Mouse (Mus musculus) heart, embryonic 10.5 days (tissue): ENCODE measurements around the gene Irak2. TPM values are rescaled to one million over a fixed set of nuclear protein-coding genes. Genes with fewer than 3 reads are reported as not detected.
A peak's percentile ranks its signal among the peaks of the same experiment; 100 is the strongest.

ENCODE experiments used
- DNase-seq: peaks from one replicate; pipeline ENCODE4 v3.0.0-alpha.2; 2017; ENCODE audit warnings: low spot score
- H3K27ac ChIP-seq: fragments of 300-500 bp; sonication (generic); 2 replicates; pipeline ENCODE4 v1.5.1; 2016; ENCODE audit warnings: mild to moderate bottlenecking
- H3K27me3 ChIP-seq: fragments of 300-500 bp; sonication (generic); 2 replicates; pipeline ENCODE4 v1.6.1; 2016; ENCODE audit warnings: mild to moderate bottlenecking; ENCODE audit not compliant: poor library complexity, insufficient read depth, severe bottlenecking
- H3K36me3 ChIP-seq: fragments of 300-500 bp; sonication (generic); 2 replicates; pipeline ENCODE4 v1.6.1; 2016; ENCODE audit warnings: mild to moderate bottlenecking, moderate library complexity
- H3K4me1 ChIP-seq: fragments of 300-500 bp; sonication (generic); 2 replicates; pipeline ENCODE4 v1.6.1; 2016; ENCODE audit warnings: mild to moderate bottlenecking
- H3K4me3 ChIP-seq: fragments of 300-500 bp; sonication (generic); 2 replicates; pipeline ENCODE4 v1.5.1; 2016; ENCODE audit warnings: mild to moderate bottlenecking, moderate library complexity
- H3K9me3 ChIP-seq: fragments of 300-500 bp; sonication (generic); 2 replicates; pipeline ENCODE4 v1.6.1; 2016; ENCODE audit warnings: mild to moderate bottlenecking, moderate library complexity
- WGBS: fragments of 180-500 bp; shearing (Covaris S2); methylation state at CpG from one replicate; pipeline ENCODE4 v1.1.7; 2016; 5-methylcytosine and 5-hydroxymethylcytosine counted together
- microRNA-seq: library from miRNA; unstranded; fragments of <30 nt; microRNA quantifications from one replicate; pipeline ENCODE4, GENCODE M21; 2017
- polyA plus RNA-seq: library from polyadenylated mRNA; unstranded; fragments of >200 nt; fragmentation: Nextera tagmentation; extraction: Ambion mirVana; gene quantifications from 2 replicates; pipeline ENCODE4 v1.2.1, GENCODE M21; 2016

Gene Irak2
- polyA plus RNA-seq, 1 experiment from 2014 or later: 12.5 TPM

GRCm38 (mm10) chr6:113740236-113741217, 102.3 kb downstream of the Irak2 start, which contains the start of gene Sec13:
TSS of gene Sec13 (minus strand) at chr6:113740743.
- 7% methylated on average over 41 of the region's 41 CpGs for WGBS
- H3K27me3 ChIP-seq: no peaks in the 10 kb centered on the region
- H3K27ac ChIP-seq: peak within 1 kb of the TSS; percentile 90
- peaks cover 14% of the 10 kb centered on the region for H3K4me1 ChIP-seq
- no peaks in the 10 kb centered on the region for H3K9me3 ChIP-seq
- peaks cover 29% of the 10 kb centered on the region for H3K36me3 ChIP-seq
- peak within 1 kb of the TSS; percentile 88 for H3K4me3 ChIP-seq
- DNase-seq: peak; percentile 88

DNA sequence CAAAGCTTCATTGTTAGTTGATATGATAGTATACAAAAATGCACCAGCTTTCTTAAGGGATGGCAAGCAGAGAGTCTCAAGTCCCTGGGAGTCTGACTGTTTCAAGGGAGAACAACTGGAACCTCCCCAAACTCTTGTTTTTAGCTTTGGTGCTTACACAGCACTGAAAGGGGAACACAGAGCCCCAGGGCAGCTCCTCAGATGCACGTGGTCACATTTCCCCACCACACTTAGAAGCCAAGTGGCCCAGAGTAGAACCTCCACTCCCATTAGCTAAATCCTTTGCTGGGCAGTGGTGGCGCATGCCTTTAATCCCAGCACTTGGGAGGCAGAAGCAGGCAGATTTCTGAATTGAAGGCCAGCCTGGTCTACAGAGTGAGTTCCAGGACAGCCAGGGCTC, 103.2 kb downstream of the Irak2 start:
- WGBS: 63% methylated on average over 2 of the region's 2 CpGs

DNA sequence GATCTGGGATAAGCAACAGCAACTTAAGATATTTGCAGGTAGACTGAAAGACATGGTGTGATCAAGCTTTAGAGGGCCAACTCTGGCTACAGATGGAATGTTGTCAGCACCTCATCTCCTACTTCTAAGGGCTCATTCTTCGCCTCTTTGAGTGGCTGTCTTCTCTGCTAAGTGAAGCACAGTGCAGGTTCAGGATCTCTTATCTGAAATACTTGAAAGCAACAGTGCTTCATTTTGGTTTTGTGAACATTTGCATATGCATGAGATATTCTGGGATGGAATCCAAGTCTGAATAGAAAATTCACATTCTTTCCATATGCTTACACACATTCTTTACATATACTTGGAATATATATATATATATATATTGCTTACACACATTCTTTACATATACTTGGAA, 104.1 kb downstream of the Irak2 start:
- Histone ChIP-seq H3K9me3 (no peaks in the 10 kb centered on the region), H3K27ac (no peak overlapping the region), H3K4me3 (no peak overlapping the region), H3K4me1 (peaks cover 14% of the 10 kb centered on the region), H3K36me3 (peaks cover 12% of the 10 kb centered on the region), H3K27me3 (peaks cover 11% of the 10 kb centered on the region; the same call in 1 of the 2 replicates)
- WGBS: 58% methylated on average over 1 of the region's 1 CpGs
- DNase-seq: no peak

More for the DNA sequence above, 103.2 kb downstream of the Irak2 start:
- Histone ChIP-seq H3K9me3 (no peaks in the 10 kb centered on the region), H3K4me1 (peaks cover 14% of the 10 kb centered on the region), H3K36me3 (peaks cover 20% of the 10 kb centered on the region), H3K27ac (no peak overlapping the region), H3K27me3 (peaks cover 7% of the 10 kb centered on the region; the same call in 1 of the 2 replicates), H3K4me3 (no peak overlapping the region)
- no peak for DNase-seq

- WGBS: 39% methylated on average over 1 of the region's 1 CpGs
- Histone ChIP-seq H3K27me3 (peaks cover 17% of the 10 kb centered on the region), H3K27ac (no peak overlapping the region), H3K4me1 (peaks cover 14% of the 10 kb centered on the region), H3K9me3 (no peaks in the 10 kb centered on the region), H3K36me3 (peaks cover 4% of the 10 kb centered on the region; the same call in 1 of the 2 replicates), H3K4me3 (no peak overlapping the region)
- DNase-seq: no peak
Observed at GRCm38 (mm10) chr6:113743111-113743510, 104.8 kb downstream of the Irak2 start.

Small RNAs within 50 kb of the gene (microRNA-seq; reads per million reads assigned to microRNA genes)
- 1.8 reads per million for gene Mir7042

Other genes starting within 250 kb of the Irak2 start
- gene Ttll3, start 249.2 kb upstream of the Irak2 start, polyA plus RNA-seq: 2.0 and 2.5 TPM in 2 replicates
- 23.4 and 26.1 TPM in 2 replicates for gene Rpusd3, start 219.1 kb upstream of the Irak2 start, polyA plus RNA-seq
- 0.10 TPM in 1 of 2 replicates, not detected in the other for gene Cidec, start 202.7 kb upstream of the Irak2 start, polyA plus RNA-seq
- gene Jagn1, start 195.9 kb upstream of the Irak2 start, polyA plus RNA-seq: 79.5 and 89.1 TPM in 2 replicates
- 1.9 and 3.6 TPM in 2 replicates for gene Il17re, start 180.0 kb upstream of the Irak2 start, polyA plus RNA-seq
- gene Il17rc, start 167.0 kb upstream of the Irak2 start, polyA plus RNA-seq: 4.3 and 4.5 TPM in 2 replicates
- 42.1 and 57.8 TPM in 2 replicates for gene Creld1, start 155.2 kb upstream of the Irak2 start, polyA plus RNA-seq
- 0.32 and 0.41 TPM in 2 replicates for gene Prrt3, start 136.5 kb upstream of the Irak2 start, polyA plus RNA-seq
- gene Emc3, start 106.8 kb upstream of the Irak2 start, polyA plus RNA-seq: 88.0 and 90.2 TPM in 2 replicates
- gene Fancd2, start 106.8 kb upstream of the Irak2 start, polyA plus RNA-seq: 12.6 and 13.9 TPM in 2 replicates
- gene Fancd2os, start 37.8 kb upstream of the Irak2 start, polyA plus RNA-seq: 0.16 and 0.38 TPM in 2 replicates
- 170 and 197 TPM in 2 replicates for gene Brk1, start 33.7 kb upstream of the Irak2 start, polyA plus RNA-seq
- 32.3 and 34.2 TPM in 2 replicates for gene Vhl, start 14.5 kb upstream of the Irak2 start, polyA plus RNA-seq
- gene Tatdn2, start 58.6 kb downstream of the Irak2 start, polyA plus RNA-seq: 0.70 and 0.84 TPM in 2 replicates
- gene Ghrl, start 81.4 kb downstream of the Irak2 start, polyA plus RNA-seq: 1.5 TPM in 1 of 2 replicates, not detected in the other
- gene Sec13, start 102.3 kb downstream of the Irak2 start, polyA plus RNA-seq: 288 and 313 TPM in 2 replicates